Mouse (Mus musculus) testis, adult 2 months (tissue): ENCODE results near the gene Lemd1.

Experiments
- CTCF ChIP-seq: fragments of 200-500 bp; IDR thresholded peaks from 2 replicates; pipeline ENCODE4 v1.5.1; 2012; ENCODE audit warnings: low read depth, mild to moderate bottlenecking, inconsistent platforms, low read length, moderate library complexity; ENCODE audit not compliant: control insufficient read depth, insufficient read depth, insufficient replicate concordance
- POLR2A ChIP-seq: fragments of 200-500 bp; IDR thresholded peaks from 2 replicates; pipeline ENCODE4 v1.6.1; 2012; ENCODE audit warnings: low read depth, mild to moderate bottlenecking, inconsistent platforms, low read length, moderate library complexity; ENCODE audit not compliant: control insufficient read depth

- TF ChIP-seq POLR2A (no peak), CTCF (no peak)
Observed at GRCm38 (mm10) chr1:132149410-132149809, 41.8 kb upstream of the Lemd1 start.
